Mouse (Mus musculus) adrenal gland, postnatal 25 days (tissue): ENCODE data around the gene Otub1. TPM values are rescaled to one million over a fixed set of nuclear protein-coding genes. Genes with fewer than 3 reads are reported as not detected.

Source experiments
- DNase-seq: peaks from one replicate; pipeline ENCODE4 v3.0.0; 2021; ENCODE audit warnings: mixed read lengths
- total RNA-seq: library from RNA; stranded (reverse); gene quantifications from 2 replicates; pipeline ENCODE4 v1.2.3, GENCODE M21; 2021

Otub1 gene
- total RNA-seq, 1 experiment from 2014 or later: 132 TPM

GRCm38 (mm10) chr19:7209907-7210646 lies 4.0 kb upstream of the Otub1 start:
- DNase-seq: no peak

GRCm38 (mm10) chr19:7205326-7205725 lies 790 bp downstream of the Otub1 start:
- no peak for DNase-seq

DNA sequence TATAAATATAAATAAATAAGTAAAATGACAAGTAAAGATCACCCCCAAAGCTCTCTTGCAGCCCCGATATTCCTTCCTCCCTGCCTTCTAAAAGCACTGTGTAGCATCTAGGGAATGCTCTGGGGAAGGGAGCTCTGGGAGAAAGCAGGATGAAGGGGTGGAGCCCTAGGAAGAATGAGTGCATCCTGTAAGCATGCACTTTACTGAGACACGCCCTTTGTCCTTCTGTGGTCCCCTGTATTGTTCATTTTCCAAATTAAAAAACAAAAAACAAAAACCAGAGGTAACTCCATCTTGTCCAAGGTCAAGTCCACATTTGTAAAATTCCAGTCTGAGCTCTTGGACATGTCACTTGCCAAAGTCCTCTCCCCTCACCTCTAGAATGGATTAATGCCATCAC lies 1.2 kb downstream of the Otub1 start:
- no peak for DNase-seq

GRCm38 (mm10) chr19:7200427-7200826 lies 5.7 kb downstream of the Otub1 start:
- no peak for DNase-seq

GRCm38 (mm10) chr19:7199089-7199488 lies 7.0 kb downstream of the Otub1 start:
- DNase-seq: no peak

- DNase-seq: no peak
Measured at GRCm38 (mm10) chr19:7197445-7197844, 8.7 kb downstream of the Otub1 start.

DNA sequence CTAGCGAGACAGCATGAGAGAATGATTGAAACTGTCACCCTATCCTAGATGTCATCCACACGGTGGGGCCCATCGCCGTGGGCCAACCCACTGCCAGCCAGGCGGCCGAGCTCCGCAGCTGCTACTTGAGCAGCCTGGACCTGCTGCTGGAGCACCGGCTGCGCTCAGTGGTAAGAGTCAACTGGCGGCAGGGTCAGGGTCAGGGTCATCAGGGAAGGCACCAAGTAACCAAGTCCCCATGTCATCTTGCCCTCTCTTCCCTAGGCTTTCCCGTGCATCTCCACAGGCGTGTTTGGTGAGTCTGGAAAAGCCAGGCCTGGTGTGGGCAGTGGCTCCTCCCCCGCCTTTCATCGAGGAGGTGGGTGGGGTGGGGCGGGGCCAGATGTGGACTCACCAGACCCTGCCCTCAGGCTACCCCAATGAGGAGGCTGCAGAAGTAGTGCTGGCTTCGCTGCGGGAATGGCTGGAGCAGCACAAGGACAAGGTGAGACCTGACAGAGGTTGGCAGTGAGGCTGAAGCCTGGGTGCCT lies 9.3 kb downstream of the Otub1 start:
- peak; percentile 55 for DNase-seq

DNA sequence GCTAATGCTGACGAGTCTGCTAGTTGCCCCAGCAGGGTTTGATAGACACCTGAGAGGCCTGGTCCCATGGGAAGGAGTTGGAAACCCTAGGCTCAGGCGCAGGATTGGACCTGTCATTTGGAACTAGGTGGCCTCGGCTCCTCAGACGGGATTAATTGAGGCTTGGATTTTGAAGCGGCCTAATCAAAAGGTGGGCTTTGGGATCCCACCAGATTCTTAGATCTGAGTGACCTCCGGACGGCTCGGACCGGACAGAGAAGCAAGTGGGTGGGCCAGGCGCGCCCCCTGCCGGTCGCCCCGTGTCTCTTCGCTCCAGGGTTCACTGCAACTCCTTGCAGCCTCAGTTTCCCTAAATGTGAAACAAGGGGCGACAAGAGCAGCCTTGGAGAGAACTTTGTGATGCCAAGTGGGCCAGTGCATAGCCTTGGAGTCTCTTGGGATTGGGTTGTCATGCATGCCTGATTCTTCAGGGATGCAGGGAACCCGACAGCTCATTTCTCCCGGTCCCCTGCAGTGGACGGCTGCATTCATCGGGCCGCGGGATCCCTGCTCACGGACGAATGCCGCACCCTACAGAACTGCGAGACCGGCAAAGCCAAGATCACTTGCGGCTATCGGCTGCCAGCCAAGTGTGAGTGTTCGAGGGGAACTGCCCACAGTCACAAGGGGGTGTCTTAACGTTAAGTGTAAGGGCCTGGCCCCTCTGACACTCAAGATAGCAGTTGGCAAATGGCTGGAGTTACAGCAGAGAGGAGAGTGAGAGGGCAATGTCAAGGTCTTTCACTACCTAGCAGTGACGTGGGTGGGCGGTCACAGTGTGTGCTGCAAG lies 10.0 kb downstream of the Otub1 start:
- peak; percentile 78 for DNase-seq

DNA sequence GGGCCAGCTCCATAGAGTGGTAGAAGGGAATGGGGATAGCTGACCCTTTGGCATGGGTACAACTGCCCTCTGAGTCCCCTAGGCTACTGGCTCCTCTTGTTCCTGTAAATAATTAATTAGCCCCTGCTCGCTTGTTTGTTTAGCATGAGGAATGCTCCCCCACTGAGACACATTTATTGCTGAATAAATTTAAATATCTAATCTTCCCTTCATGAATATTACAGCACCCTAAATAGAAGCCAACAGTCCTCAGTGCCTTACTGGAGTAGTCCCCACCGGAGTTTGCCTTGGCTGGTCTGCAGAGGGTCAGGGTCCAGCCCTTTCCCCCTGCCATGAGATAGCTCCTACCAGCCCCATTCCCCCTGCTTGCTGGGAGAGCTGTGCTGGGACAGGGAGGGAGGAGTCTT lies 13.6 kb downstream of the Otub1 start:
- no peak for DNase-seq

- no peak for DNase-seq
Measured at GRCm38 (mm10) chr19:7191639-7192038, 14.5 kb downstream of the Otub1 start.

DNA sequence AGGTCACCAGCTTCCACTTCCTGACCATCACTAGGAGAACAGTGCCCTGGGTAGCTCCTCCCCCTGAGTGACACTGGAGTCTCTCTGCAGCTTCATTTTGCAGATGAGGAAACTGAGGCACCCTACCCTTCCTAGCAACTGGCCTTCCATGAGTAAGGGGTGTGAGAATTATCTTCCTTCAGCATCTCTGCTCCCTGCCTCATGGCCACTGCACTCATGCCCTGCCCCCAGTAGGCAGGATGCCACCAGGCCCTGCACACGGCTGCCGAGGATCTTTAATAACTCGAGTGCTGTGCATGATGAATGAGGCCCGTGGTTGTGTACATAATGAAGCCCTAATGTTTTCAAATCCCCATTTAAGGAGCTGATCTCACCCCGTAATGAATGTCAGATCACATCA lies 15.1 kb downstream of the Otub1 start:
- DNase-seq: no peak

GRCm38 (mm10) chr19:7189026-7189425 lies 17.1 kb downstream of the Otub1 start:
- no peak for DNase-seq

- no peak for DNase-seq
Measured at GRCm38 (mm10) chr19:7187157-7187556, 19.0 kb downstream of the Otub1 start.

- DNase-seq: no peak
Measured at GRCm38 (mm10) chr19:7185715-7186291, 20.3 kb downstream of the Otub1 start.

DNA sequence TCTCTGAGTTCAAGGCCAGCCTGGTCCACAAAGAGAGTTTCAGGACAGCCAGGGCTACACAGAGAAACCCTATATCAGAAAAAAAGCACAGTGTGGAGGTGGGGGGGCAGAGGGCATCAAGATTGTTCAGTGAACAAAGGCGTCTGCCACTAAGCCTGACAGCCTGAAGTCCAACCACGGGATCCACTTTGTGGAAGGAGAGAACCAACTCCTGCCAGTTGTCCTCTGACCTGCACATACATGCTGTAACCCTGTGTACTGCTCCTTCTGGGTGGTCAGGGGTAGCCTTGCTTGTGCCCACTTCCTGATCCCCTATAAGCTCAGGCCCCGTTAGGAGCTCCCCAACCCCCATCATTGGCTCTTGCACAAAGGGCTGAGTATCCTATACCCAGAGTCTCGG lies 21.1 kb downstream of the Otub1 start:
- no peak for DNase-seq

DNA sequence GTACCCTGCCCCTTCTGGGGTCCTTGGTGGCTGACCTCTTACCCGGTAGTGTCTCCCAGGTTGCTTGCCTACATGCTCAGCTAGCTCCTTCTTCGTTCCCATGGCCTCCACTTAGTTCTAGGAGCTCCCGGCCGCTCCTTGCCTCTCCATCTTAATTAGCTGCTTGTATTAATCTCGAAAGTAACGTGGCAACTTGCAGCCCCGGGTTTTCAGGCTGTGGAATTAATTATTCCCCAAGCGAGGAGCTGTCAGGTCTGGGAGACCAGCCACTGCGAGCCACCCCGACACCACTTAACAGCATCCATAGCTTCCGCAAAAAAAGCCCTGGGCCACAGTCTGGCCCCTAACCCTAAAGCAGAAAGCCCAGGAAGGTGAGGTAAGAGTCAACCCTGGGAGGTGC lies 22.7 kb downstream of the Otub1 start:
- no peak for DNase-seq

- DNase-seq: peak; percentile 67
Measured at GRCm38 (mm10) chr19:7182273-7182949, 23.7 kb downstream of the Otub1 start.

DNA sequence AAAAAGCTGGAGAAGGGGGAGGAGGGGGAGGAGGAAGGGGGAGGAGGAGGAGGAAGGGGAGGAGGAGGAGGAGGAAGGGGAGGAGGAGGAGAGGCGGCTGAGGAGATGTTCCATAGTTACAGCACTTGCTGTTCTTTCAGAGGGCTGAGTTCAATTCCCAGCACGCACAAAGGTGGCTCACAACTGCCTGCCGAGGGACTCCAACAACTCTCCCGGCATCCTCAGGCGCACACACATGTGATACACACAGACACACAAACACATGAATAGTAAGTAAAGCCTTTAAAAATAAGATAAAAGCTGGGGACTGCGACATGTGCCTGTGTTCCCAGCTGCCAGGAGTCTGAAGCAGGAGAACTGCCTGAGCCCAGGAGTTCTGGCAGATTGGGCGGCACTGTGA lies 24.6 kb downstream of the Otub1 start:
- no peak for DNase-seq

- peak; percentile 48 for DNase-seq
Measured at GRCm38 (mm10) chr19:7180756-7181405, 25.2 kb downstream of the Otub1 start.

DNA sequence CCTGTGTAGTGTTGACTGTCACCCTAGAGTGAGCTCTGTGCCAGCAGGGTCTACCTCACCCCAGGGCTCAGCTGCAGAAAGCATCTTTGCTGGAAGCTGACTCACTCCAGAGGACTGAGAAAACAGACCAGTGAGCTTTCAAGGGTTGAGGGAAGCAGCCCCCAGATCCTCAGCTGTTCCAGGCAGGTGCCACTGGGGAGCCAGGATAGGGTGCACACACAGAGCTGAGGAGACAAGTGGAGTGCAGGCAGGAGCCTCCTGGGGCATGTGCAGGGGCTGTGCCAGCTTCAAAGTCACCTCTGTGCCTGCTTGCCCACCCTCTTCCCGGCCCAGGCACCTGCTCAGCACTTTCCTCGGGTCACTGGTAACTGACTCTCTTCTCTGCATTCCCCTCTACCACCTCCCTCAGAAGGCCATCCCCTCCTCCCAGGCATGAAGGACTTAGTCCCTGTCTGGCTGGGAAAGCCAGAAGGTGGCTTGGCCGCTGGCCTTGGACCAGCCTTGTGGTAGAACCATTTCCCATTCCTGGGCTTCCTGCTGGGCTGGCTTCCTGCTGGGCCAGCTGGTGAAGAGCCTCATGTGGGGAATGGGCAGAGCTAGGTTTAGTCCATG lies 27.2 kb downstream of the Otub1 start:
- no peak for DNase-seq

DNA sequence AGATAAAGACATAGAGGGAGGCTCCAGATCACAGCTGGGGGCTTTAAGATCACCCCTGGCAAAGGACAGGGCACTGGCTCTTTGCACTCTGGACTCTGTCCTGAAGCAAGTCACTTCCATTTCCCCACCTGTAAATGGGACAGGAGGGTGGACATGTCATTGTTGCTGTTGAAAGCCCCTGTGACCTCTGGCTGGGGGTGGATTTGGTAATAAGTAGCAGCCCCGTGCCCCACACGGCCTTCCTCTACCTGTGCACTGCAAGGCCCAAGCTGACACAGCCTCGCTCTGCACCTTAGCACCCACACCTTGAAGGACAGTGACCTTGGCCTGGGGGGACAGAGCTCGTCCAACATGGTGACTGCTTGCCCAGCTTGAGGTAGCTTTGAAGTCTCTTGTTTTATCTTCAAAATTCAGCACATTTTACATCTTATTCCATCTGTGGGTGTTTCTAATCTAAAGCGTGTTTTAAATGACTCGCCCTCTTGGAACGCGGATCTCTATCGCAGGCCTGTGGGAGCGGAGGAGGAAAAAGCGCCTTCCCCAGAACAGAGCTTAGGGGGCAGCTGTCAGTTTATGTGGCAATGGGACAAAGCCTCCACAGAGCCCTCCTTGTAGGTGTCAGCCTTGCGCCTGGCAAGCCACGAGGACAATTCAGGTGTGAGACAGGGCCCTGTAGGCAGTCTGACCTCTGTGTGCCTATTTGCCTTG lies 28.2 kb downstream of the Otub1 start:
- no peak for DNase-seq
